Mouse (Mus musculus): Measurements from ENCODE around the gene Hspa1a.
"Not testable (repeated sequence)": the region's sequence is repeated elsewhere in the genome, so short reads cannot be mapped to it uniquely, and the experiment has no call there.

Hspa1a gene

DNA sequence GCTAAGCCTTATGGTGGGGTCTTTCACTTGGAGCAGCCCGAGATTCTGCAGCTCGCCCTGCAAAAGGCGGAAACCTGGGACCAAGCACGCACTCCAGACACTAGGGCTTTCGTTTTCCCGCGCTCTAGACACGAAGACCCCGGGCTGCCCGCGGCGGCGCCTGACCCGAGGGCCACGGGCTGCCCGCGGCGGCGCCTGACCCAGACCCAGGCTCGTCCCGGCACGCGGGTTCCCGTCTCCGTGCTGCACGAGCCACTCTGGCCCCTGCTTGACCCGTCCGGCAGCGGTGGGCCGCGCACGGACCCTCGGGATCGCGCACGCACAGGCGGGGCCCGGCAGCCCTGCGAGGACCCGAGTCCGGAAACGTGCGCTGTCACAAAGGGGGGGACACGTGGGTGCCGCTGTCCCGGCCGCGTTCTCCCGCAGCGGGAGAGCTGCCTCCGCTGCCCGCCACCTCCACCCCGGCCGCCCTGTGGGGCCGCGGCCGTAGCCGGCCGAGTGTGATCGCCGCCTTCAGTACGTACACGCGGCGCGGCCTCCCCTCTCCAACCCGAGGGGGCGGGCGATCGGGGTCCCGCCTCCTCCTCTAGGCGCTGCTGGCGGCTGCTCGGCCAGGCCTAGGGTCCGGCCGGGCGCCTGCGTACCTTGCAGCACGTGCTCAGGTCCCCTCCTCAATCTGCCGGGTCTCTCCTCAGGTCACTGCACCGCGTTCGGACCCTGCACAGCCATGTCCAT lies 28.9 kb upstream of the Hspa1a start, which contains the start of gene Vars:
Gene Vars (plus strand): TSS at position 271 of the 735 bp plus-strand sequence.
- peak; percentile 85 to 86 for DNase-seq

DNA sequence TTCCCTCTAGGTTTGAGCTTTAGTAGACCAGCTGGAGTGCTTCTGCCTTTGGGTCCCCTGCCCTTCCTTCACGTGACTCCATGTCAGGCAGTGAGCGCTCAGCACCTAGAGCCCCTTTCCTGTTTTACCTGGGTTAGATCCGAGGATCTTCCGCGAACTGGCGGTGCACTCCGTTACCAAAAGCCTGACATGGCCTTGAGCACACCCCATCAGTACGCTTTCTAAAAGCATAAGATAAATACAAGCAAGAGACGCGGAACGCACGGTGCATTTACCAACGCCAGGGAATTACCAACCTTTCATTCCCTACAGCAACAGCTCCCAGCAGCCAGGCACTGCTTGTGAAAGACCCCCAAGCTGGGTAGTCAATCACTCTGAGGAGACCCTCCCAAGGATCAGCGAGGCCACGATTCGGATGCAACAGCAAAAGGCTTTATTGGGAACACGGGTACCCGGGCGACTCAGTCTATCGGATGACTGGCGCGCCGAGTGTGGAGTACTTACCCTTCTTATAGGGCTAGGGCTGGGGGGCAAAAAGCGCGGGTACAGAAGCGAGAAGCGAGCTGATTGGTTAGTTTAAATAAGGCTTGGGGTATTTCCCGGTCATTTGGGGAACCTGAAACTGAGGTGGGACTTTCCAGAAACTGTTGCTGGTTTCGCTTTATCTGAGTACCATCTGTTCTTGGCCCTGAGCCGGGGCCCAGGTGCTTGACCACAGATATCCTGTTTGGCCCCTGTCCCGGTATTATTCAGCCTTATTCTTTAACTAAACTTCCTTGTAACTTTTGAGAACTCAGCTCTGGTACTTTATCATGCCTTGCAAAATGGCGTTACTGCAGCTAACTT lies 28.1 kb upstream of the Hspa1a start:
- not testable (repeated sequence) for DNase-seq

DNA sequence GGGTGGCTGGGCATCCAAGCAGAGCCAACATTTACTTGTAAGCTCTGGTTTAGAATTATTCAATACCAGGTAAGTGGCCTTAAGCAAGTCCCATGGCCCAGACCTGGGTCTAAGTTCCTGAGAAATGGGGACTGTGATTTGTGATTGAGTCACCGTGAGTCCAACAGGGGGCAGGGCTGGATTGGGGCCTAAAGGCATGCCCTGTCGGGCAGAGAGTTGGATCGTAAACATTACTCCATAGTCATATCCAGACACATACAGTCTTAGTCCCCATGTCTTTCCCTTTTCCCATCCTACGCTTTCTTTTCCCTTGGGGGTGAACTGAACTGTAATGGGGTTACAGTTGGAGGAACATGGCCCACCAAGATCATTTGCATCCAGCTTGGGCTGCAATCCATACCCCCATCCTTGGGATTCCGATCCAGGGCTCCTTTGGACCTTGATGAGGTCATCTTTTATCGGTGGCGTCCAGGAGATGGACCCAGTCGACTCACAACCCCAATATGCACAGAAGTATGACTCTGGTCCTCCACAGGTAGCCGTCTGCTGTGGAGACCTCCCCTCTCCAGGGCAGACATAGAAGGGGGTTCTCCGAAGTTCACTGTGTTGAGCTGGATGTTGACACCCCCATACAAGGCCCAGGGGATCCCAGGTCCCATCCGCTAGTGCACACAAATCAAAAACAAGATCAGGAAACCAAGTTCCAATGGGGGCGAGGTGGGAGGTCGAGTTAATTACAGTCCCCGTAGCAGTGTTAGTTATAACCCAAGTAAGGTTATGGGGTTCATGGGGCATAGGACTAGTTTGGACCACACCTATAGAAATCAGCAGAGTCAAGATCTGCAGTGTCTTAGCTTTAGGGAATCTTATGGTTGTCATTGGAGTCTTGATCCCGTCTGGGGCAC lies 26.8 kb upstream of the Hspa1a start:
- no peak for DNase-seq

DNA sequence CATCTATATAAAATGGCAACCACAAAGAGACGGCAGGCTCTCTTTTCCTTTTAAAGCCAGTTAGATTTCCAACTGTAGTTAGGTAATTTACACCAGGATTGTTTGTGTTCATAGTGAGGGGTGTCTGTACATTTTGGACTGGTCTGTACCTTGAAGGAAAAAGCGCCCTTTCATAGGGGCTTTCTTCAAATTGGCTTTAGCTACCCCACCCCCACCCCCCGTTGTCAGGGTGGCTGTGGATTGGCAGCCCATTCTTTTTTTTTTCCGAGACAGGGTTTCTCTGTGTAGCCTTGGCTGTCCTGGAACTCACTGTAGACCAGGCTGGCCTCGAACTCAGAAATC lies 25.2 kb upstream of the Hspa1a start:
- no peak for DNase-seq

DNA sequence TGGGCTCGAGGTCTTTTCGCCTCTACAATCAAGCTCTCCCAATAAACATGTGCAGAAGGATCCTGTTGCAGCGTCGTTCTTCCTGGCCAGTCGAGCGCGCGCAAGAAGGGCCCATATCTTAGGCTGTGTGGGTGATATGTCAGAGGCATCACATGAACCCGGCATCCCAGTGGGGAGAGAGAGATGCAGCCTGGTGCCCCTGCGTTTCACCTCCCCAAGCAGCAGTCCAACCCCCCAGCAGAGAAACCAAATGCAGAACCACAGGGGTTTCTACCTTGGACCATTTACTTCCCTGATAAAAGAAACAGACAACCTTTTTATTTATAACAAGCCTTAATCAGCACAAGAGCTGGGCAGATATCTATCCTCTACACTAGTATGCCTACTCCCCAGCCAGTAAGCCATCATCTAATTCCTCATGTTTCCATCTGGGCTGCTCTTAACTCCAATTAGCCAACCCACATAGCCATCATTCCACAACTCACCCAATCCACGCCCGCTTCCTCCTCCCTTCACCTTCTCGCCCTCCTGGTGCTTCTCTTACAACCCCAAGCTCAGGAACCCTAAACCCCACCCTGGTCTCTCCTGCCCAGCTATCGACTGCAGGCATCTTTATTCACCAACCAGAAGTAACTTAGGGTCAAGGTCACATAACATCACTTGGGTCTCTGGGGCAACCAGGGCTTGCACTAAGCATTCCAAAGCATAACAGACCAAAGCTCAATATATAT lies 24.6 kb upstream of the Hspa1a start:
- no peak for DNase-seq

DNA sequence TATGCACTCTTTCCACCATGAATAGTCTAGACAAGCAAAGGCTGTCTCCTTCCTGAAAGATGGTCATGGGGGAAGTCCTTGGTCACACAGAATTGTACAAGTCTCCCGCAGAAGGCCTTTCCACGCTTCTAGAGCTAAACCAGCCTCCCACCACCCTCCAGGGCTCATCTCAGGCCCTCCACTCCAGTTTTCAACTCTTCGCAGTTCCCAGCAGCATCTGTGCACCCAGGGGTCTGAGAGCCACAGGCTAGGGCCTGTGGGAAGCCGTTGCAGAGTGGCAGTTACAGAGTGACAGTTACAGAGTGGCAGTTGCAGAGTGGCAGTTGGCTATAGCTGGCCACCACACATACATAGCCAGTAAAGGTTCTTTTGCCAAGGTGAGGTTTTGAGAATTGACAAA lies 24.0 kb upstream of the Hspa1a start:
- DNase-seq: not testable (repeated sequence)

DNA sequence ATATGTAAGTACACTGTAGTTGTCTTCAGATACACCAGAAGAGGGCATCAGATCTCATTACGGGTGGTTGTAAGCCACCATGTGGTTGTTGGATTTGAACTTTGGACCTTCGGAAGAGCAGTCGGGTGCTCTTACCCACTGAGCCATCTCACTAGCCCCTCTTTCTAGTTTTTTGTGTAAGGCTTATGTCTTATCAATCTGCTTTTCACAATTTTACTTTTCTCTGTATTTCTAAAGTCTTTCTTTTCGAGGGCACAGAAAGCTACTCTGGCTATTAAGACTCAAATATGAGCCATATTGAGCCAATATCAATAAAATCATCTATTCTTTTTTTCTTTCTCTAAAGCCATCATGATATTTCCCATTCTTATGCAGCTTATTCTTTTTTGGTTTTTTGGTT lies 23.2 kb upstream of the Hspa1a start:
- DNase-seq: not testable (repeated sequence)

DNA sequence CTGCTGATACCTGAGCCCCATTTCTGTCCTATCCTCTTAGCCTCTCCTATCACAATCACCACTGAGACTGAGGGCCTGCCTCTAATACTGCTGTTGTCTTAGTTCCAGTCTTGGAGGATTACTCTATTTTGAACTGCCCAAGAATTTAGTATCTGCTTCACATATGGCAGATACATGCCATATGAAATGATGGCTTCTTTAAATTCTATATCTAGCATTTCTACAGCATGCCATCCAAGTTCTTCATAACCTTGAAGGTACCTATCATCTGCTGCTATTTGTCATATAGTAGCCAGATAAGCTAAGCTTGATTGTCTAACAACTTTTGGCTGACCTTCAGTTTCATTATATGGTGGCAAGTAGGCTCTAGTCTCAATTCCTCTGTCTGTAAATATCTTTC lies 22.8 kb upstream of the Hspa1a start:
- DNase-seq: no peak

DNA sequence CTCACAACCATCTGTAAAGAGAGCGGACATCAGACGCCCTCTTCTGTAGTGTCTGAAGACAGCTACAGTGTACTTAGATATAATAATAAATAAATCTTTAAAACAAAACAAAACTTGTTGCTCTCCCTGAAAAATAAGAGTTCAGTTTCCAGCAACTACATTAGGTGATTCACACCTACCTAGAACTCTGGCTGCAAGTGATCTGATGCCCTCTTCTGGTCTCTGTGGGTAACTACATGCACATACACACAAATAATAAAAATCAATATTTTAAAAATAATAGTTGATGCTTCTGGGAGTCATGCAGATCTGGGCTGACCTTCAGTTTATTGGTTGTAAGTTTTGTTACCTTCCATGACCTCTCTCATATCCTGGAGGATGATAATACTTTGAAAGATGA lies 12.3 kb upstream of the Hspa1a start:
- no peak for DNase-seq

DNA sequence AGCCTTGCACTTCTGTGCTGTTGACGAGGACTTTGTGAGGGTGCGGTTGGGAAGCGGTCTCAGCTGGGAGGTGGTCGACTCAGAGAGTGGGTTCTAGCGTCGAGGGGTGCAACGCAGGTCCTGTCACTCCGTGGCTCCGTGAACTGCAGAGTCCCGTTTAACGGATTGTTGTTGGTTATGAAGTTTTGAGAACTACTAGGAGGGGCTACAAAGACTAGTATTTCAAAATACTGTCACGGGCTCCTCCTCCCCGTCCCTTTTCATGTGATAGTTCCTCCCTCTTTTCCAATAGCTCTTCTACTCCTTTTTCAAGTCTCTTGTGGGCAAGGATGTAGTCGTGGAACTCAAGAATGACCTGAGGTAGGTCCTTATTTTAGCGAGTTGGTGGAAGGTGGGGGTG lies 10.4 kb upstream of the Hspa1a start:
- DNase-seq: no peak

DNA sequence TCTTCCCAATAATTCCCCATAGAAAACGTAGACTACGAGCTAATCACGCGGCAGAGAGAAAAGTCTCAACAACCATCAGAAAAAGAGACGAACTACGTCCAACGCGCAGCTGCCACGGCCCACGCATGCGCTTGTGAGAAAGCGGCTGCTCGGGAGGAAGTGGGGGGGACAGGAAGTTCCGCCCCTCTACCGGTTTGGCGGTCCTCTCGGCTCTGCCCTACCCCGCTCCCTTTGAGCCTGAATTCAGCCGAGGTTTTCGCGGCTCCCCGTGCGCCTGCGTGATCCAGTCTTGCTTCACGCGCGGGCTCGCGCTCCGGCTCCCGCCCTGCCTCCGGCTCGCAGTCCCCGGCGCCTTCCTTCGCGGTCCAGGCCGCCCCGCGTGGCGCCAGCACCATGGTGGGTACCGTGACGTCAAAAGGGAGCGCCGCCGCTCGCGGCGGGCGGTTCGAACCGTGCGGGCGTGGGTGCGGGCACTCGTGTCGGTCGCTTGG lies 9.8 kb upstream of the Hspa1a start, which contains the start of gene Lsm2:
Gene Lsm2 (plus strand): TSS at position 173 of the 491 bp plus-strand sequence.
- peak; percentile 93 for DNase-seq

DNA sequence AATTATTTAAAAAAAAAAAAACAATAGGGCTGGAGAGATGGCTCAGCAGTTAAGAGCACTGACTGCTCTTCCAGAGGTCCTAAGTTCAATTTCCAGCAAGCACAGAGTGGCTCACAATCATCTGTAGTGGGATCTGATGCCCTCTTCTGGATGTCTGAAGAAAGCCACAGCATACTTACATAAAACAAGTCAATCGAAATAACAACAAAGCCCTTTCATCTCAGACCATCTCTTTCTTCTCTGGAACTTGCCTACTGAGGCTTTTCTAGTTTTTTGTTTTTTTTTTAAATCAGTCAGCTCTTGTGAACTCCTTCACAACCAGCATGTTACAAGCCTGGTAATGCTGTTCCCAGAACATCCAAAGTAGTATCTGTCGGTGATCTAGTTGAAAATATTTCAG lies 8.7 kb upstream of the Hspa1a start:
- peak in 1 of 2 experiments; percentile 61 for DNase-seq

DNA sequence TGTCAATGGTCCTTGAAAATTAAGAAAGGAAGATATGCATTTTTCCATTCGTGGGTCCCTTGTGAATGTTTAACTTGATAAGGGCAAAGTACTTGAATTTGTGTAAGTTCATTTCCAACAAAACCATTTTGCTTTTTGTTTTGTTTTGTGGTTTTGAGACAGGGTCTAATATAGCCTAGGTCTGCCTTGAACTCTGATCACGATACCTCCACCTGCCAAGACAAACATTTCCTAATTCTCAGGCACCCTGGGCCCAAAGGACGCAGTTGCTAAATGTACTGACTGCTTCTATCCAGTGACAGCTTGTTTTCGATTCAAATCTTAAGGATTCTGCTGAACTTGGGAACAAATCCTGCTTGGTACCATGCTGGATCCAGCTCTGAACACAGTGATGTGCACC lies 7.7 kb upstream of the Hspa1a start:
- DNase-seq: no peak

DNA sequence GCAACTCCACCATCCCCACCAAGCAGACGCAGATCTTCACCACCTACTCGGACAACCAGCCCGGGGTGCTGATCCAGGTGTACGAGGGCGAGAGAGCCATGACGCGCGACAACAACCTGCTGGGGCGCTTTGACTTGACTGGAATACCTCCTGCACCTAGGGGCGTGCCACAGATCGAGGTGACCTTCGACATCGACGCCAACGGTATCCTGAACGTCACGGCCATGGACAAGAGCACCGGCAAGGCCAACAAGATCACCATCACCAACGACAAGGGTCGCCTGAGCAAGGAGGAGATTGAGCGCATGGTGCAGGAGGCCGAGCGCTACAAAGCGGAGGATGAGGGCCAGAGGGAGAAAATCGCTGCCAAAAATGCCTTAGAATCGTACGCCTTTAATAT lies 6.3 kb upstream of the Hspa1a start:
- no peak for DNase-seq

DNA sequence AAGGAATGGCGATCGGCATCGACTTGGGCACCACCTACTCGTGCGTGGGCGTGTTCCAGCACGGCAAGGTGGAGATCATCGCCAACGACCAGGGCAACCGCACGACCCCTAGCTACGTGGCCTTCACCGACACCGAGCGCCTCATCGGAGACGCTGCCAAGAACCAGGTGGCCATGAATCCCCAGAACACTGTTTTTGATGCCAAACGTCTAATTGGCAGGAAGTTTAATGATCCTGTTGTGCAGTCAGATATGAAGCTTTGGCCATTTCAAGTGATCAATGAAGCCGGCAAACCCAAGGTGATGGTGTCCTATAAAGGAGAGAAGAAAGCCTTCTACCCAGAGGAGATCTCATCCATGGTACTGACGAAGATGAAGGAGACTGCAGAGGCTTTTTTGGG lies 5.0 kb upstream of the Hspa1a start:
- no peak for DNase-seq

DNA sequence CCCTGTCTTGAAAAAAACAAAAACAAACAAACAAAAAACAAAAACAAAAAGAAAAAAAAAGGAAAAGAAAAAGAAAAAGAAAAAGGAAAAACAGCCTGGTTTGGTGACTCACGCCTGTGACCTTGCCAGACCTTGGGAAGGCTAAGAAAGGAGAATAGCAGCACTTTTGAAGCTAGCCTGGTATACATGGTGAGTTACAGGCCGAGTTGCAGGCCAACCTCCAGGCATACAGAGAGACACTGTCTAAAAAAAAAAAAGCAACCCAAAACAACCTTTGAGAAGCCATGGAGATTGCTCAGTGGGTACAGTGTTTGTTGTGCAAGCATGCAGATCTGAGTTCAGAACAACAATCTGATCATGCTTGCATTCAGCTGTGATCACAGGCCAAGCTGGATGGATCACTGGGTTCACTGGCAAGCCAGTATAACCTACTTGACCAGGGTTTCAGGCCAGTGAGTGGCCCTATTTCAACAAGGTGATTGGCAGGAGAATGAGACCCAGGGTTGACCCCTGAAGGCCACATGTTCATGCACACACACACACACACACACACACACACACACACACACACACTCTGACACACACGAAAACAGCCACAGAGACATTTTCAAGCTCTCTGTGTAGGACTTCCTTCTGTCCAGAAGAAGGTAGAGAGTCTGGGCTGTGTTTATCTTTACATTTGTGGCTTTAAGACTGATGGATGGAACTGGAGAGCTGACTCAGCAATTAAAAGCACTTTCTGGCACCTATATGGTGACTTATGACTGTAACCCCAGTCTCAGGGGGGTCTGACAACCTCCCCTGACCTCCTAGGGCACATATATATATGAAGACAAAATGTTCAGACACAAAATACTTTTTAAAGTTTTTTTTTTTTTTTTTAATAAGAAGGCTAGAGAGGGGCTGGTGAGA lies 3.9 kb upstream of the Hspa1a start:
- DNase-seq: no peak

DNA sequence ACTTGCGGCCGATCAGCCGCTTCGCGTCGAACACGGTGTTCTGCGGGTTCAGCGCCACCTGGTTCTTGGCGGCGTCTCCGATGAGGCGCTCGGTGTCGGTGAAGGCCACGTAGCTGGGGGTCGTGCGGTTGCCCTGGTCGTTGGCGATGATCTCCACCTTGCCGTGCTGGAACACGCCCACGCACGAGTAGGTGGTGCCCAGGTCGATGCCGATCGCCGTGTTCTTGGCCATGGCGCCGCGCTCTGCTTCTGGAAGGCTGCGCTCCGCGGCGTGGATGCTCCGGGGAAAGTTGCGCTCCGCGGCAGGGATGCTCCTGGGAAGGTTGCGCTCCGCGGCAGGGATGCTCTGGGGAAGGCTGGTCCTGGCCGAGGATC lies 275 bp downstream of the Hspa1a start:
- not testable (repeated sequence) for DNase-seq

DNA sequence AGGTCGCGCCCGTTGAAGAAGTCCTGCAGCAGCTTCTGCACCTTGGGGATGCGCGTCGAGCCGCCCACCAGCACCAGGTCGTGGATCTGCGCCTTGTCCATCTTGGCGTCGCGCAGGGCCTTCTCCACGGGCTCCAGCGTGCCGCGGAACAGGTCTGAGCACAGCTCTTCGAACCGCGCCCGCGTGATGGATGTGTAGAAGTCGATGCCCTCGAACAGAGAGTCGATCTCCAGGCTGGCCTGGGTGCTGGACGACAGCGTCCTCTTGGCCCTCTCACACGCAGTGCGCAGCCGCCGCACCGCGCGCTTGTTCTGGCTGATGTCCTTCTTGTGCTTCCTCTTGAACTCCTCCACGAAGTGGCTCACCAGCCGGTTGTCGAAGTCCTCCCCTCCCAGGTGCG lies 1.1 kb downstream of the Hspa1a start:
- DNase-seq: not testable (repeated sequence)

DNA sequence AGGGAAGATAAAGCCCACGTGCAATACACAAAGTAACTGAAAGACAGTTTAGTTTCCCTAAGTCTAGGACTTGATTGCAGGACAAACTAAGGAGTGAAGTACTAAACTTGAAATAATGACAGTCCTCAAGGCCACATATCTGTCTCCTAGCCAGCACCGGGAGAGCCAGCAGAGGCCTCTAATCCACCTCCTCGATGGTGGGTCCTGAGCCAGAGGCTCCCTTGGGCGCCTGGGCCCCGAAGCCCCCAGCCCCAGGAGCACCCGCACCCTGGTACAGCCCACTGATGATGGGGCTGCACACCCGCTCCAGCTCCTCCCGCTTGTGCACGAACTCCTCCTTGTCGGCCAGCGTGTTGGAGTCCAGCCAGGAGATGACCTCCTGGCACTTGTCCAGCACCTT lies 2.1 kb downstream of the Hspa1a start, which contains the start of gene Gm20481:
Gene Gm20481 (plus strand): TSS at position 91 of the 400 bp plus-strand sequence.
- DNase-seq: not testable (repeated sequence)

DNA sequence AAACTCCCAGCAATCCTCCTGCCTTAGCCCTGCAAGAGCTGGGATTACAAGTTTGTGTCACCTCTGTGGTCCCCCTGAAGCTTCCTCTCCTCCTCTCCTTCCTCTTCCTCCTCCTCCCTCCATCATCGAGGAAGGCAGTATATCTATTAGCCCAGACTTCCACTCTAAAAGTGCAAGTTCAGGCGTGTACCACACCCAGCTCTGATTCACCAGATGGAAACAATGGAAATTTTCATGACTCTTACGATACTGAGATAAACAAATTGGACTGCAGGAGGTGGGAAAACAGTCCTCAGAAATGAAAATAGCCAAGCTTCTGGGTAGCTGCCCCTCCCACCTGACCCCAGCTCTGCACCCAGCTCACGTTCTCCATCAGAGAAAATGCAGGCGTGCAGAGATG lies 6.3 kb downstream of the Hspa1a start:
- DNase-seq: no peak

DNA sequence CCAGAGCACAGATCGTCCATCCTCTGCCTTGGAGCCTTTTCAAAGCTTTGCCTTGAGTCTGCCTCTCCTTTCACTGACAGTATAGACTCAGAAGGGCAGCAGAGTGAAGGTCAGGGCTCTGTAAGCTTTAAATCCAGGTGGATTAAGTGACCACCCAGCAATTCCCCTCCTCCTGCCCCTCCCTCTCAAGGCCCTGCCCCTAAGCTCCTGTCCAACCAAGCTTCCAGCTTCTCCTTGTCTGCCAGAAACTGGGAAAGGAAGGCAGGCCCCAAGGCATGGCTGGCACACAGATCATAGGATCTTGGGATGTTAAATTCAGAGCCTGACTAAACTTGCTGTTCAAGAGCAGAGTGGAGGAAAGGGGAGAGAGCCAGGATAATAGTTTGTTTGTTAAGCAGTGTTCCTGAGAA lies 7.3 kb downstream of the Hspa1a start:
- DNase-seq: no peak

Data from lung, adult 18-20 months (tissue).